Mouse (Mus musculus) retina, embryonic 14.5 days (tissue): ENCODE measurements at regions not wholly inside any gene's neighbourhood (a gene's known extent, or its start where the extent isn't known, plus 50 kb on each side); places are given as distances from the start of the nearest gene placed in this dataset.

Experiments used
- DNase-seq: peaks from one replicate; pipeline ENCODE4 v3.0.0-alpha.2; 2015; ENCODE audit warnings: low spot score

- DNase-seq = no peak
Measured at GRCm38 (mm10) chr4:31621205-31621604, 342.7 kb upstream of the Map3k7 start.

GRCm38 (mm10) chr4:31627053-31627452, 336.8 kb upstream of the Map3k7 start:
- DNase-seq = no peak

GRCm38 (mm10) chr4:31627777-31628176, 336.1 kb upstream of the Map3k7 start:
- no peak for DNase-seq

GRCm38 (mm10) chr4:31638564-31638963, 325.3 kb upstream of the Map3k7 start:
- no peak for DNase-seq

- DNase-seq = peak; percentile 67
Measured at GRCm38 (mm10) chr4:31642161-31642560, 321.7 kb upstream of the Map3k7 start.

GRCm38 (mm10) chr4:31642593-31643290, 321.2 kb upstream of the Map3k7 start:
- no peak for DNase-seq

- no peak for DNase-seq
Measured at GRCm38 (mm10) chr4:31648631-31649368, 315.1 kb upstream of the Map3k7 start.

GRCm38 (mm10) chr4:31655364-31656106, 308.4 kb upstream of the Map3k7 start:
- no peak for DNase-seq

- DNase-seq = no peak
Measured at GRCm38 (mm10) chr4:31656111-31656510, 307.8 kb upstream of the Map3k7 start.

GRCm38 (mm10) chr4:31658820-31659219, 305.1 kb upstream of the Map3k7 start:
- no peak for DNase-seq

- no peak for DNase-seq
Measured at GRCm38 (mm10) chr4:31660896-31661295, 303.0 kb upstream of the Map3k7 start.

- peak; percentile 30 for DNase-seq
Measured at GRCm38 (mm10) chr4:31671530-31672170, 292.2 kb upstream of the Map3k7 start.

GRCm38 (mm10) chr4:31672171-31672841, 291.6 kb upstream of the Map3k7 start:
- peak; percentile 8 for DNase-seq

GRCm38 (mm10) chr4:31672842-31673171, 291.1 kb upstream of the Map3k7 start:
- DNase-seq = no peak

GRCm38 (mm10) chr4:31679007-31679590, 284.8 kb upstream of the Map3k7 start:
- no peak for DNase-seq

GRCm38 (mm10) chr4:31680958-31681357, 282.9 kb upstream of the Map3k7 start:
- DNase-seq = no peak

GRCm38 (mm10) chr4:31689083-31689482, 274.8 kb upstream of the Map3k7 start:
- DNase-seq = no peak

GRCm38 (mm10) chr4:31697769-31698505, 266.0 kb upstream of the Map3k7 start:
- no peak for DNase-seq

- DNase-seq = no peak
Measured at GRCm38 (mm10) chr4:31698506-31698782, 265.5 kb upstream of the Map3k7 start.

GRCm38 (mm10) chr4:31699296-31699695, 264.6 kb upstream of the Map3k7 start:
- DNase-seq = peak; percentile 60

- no peak for DNase-seq
Measured at GRCm38 (mm10) chr4:31714054-31714651, 249.7 kb upstream of the Map3k7 start.
